Mouse (Mus musculus): Measurements from ENCODE around the gene Gm13277.
"Not testable (repeated sequence)": the region's sequence is repeated elsewhere in the genome, so short reads cannot be mapped to it uniquely, and the experiment has no call there.

DNA sequence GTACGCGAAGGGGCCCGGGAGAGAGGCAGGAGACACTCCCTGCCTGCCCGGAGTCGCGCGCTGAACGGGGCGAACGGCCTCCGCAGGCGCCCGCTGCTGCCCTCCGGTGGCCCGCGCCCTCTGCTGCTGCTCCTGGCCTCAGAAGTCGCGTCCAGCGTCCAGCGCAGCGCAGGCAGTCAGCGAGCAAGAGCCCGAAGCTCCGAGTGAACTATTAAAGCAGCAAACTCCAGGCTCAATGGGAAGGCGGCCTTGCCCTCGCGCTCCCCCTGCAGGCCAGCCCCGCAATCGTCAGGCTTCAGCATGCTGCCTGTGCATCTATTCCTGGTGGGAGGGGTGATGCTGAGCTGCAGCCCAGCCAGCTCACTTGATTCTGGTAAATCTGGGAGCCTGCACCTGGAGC is 14.5 kb downstream of the Gm13277 start, which contains the start of gene Gm13287:
- not testable (repeated sequence) for TF ChIP-seq CTCF (IDR thresholded peaks at IDR 0.05; ENCODE audit: control insufficient read depth, insufficient read depth, insufficient read length); MYOD1 (IDR thresholded peaks at IDR 0.05; ENCODE audit: control insufficient read depth, insufficient read length, low read depth); USF1 (IDR thresholded peaks at IDR 0.05; ENCODE audit: low read depth); MAX (IDR thresholded peaks at IDR 0.05); FOSL1 (IDR thresholded peaks at IDR 0.05; ENCODE audit: insufficient read depth, low read length, poor library complexity, severe bottlenecking)
